Mouse (Mus musculus) ES-E14 (cell line): ENCODE results near the gene Nmrk2. TPM values are rescaled to one million over a fixed set of nuclear protein-coding genes. Genes with fewer than 3 reads are reported as not detected.
"Not testable (repeated sequence)": the region's sequence is repeated elsewhere in the genome, so short reads cannot be mapped to it uniquely, and the experiment has no call there.

ENCODE experiments used
- DNase-seq: peaks from one replicate; pipeline ENCODE4 v3.0.0-alpha.2; 2013; ENCODE audit warnings: low read depth, low spot score
- H3K27ac ChIP-seq: 2 replicates; pipeline ENCODE4 v1.5.1; 2012; ENCODE audit warnings: low read depth, mild to moderate bottlenecking, low read length, moderate library complexity, mixed read lengths; ENCODE audit not compliant: poor library complexity, insufficient read depth, severe bottlenecking
- H3K36me3 ChIP-seq: 2 replicates; pipeline ENCODE4 v1.6.1; 2012; ENCODE audit warnings: mild to moderate bottlenecking, low read length, moderate library complexity, mixed read lengths; ENCODE audit not compliant: control insufficient read depth, poor library complexity, insufficient read depth, severe bottlenecking
- H3K4me1 ChIP-seq, 2 experiments: fragments of 150-350 bp in 1 of 2; sonication (generic) in 1 of 2; 2 replicates each; pipeline ENCODE4 v1.6.1; 2012; ENCODE audit warnings: low read length in 2 of 2, mild to moderate bottlenecking in 1 of 2, mixed read lengths in 1 of 2; ENCODE audit not compliant: control insufficient read depth in 2 of 2, insufficient read depth in 2 of 2, poor library complexity in 1 of 2
- H3K4me3 ChIP-seq, 2 experiments: fragments of 150-350 bp in 1 of 2; sonication (generic) in 1 of 2; 2 replicates each; pipeline ENCODE4 v1.5.1; 2012; ENCODE audit warnings: low read length in 2 of 2, low read depth in 1 of 2, mild to moderate bottlenecking in 1 of 2, mixed read lengths in 1 of 2; ENCODE audit not compliant: insufficient read depth in 1 of 2, poor library complexity in 1 of 2, severe bottlenecking in 1 of 2
- H3K9ac ChIP-seq: 2 replicates; pipeline ENCODE4 v1.6.1; 2012; ENCODE audit warnings: low read depth, mild to moderate bottlenecking, low read length, mixed read lengths; ENCODE audit not compliant: poor library complexity, insufficient read depth, severe bottlenecking
- H3K9me3 ChIP-seq: fragments of 150-350 bp; sonication (generic); 2 replicates; pipeline ENCODE4 v1.6.1; 2012; ENCODE audit warnings: low read depth, mild to moderate bottlenecking, low read length; ENCODE audit not compliant: control insufficient read depth, insufficient read depth
- CHD2 ChIP-seq: IDR thresholded peaks from 2 replicates; pipeline ENCODE4 v1.6.1; 2014; ENCODE audit warnings: mild to moderate bottlenecking, low read depth, low read length, inconsistent platforms
- HCFC1 ChIP-seq: IDR thresholded peaks from 2 replicates; pipeline ENCODE4 v1.6.1; 2012; ENCODE audit warnings: low read length, inconsistent platforms, borderline replicate concordance; ENCODE audit not compliant: insufficient read depth
- MAFK ChIP-seq: IDR thresholded peaks from 2 replicates; pipeline ENCODE4 v1.6.1; 2014; ENCODE audit warnings: mild to moderate bottlenecking, low read depth, low read length, inconsistent platforms; ENCODE audit not compliant: insufficient read depth
- ZC3H11A ChIP-seq: IDR thresholded peaks from 2 replicates; pipeline ENCODE4 v1.6.1; 2012; ENCODE audit warnings: low read depth, mild to moderate bottlenecking, inconsistent platforms, low read length, borderline replicate concordance
- ZNF384 ChIP-seq: IDR thresholded peaks from 2 replicates; pipeline ENCODE4 v1.6.1; 2012; ENCODE audit warnings: low read depth, low read length, inconsistent platforms
- in situ Hi-C, 2 experiments: fragments of 600-800 bp; cut with MboI; formaldehyde crosslinking; loops; one replicate each; pipeline ENCODE4 v1.15.1; 2025; ENCODE audit warnings: low sequenced_read_pairs in 2 of 2, inconsistent platforms in 1 of 2; ENCODE audit not compliant: unreplicated experiment in 2 of 2
- total RNA-seq: library from RNA; depleted of rRNA; stranded (reverse); fragments of 300-350 nt; gene quantifications from 2 replicates; pipeline ENCODE4 v1.2.3, GENCODE M21; 2012

Nmrk2 gene
- total RNA-seq, 1 experiment = not detected

GRCm38 (mm10) chr10:81177491-81177925 is 24.3 kb downstream of the Nmrk2 start:
- Histone ChIP-seq H3K36me3 (peaks cover 54% of the 10 kb centered on the region), H3K9ac (peak overlapping the region; percentile 99), H3K27ac (peak overlapping the region; percentile 69), H3K4me1 (peaks cover 0 to 11% of the 10 kb centered on the region in 2 experiments; a peak in 2 of 4 replicates), H3K4me3 (peak overlapping the region; percentile 93 to 97), H3K9me3 (no peaks in the 10 kb centered on the region)
- in situ Hi-C loops = no loop called here
- DNase-seq = no peak
- no peak for TF ChIP-seq MAFK
- TF ChIP-seq ZNF384 = no peak
- no peak for TF ChIP-seq HCFC1
- TF ChIP-seq ZC3H11A = no peak
- TF ChIP-seq CHD2 = no peak

GRCm38 (mm10) chr10:81176466-81177271 is 25.2 kb downstream of the Nmrk2 start, which contains the start of gene Eef2:
Gene Eef2 (plus strand): TSS chr10:81176631.
- DNase-seq = peak; percentile 94
- Histone ChIP-seq H3K36me3 (peaks cover 50% of the 10 kb centered on the region), H3K4me3 (peak within 1 kb of the TSS; percentile 93 to 97), H3K9ac (peak within 1 kb of the TSS; percentile 99), H3K27ac (peak within 1 kb of the TSS; percentile 69), H3K9me3 (no peaks in the 10 kb centered on the region), H3K4me1 (peaks cover 0 to 11% of the 10 kb centered on the region in 2 experiments; a peak in 2 of 4 replicates)
- in situ Hi-C loops = no loop called here
- TF ChIP-seq MAFK = no peak
- peak; percentile 64; the same call in 1 of the 2 replicates for TF ChIP-seq HCFC1

- Histone ChIP-seq H3K27ac (no peak overlapping the region; the same call in 1 of the 2 replicates), H3K4me3 (peak overlapping the region; percentile 60 to 74), H3K36me3 (peaks cover 43% of the 10 kb centered on the region), H3K9ac (peak overlapping the region; percentile 48; the same call in 1 of the 2 replicates), H3K9me3 (no peaks in the 10 kb centered on the region), H3K4me1 (peaks cover 0 to 10% of the 10 kb centered on the region in 2 experiments; a peak in 2 of 4 replicates)
- in situ Hi-C loops = no loop called here
- no peak for TF ChIP-seq ZNF384
- no peak for TF ChIP-seq MAFK
- TF ChIP-seq CHD2 = no peak
- TF ChIP-seq HCFC1 = no peak
- TF ChIP-seq ZC3H11A = no peak
- no peak for DNase-seq
Measured at GRCm38 (mm10) chr10:81175936-81176465, 25.9 kb downstream of the Nmrk2 start.

GRCm38 (mm10) chr10:81175345-81175701 is 26.5 kb downstream of the Nmrk2 start:
- DNase-seq, H3K9ac ChIP-seq, in situ Hi-C loops, H3K4me3 ChIP-seq, H3K27ac ChIP-seq, H3K4me1 ChIP-seq, H3K9me3 ChIP-seq: not testable (repeated sequence)
- peak; percentile 49; the same call in 1 of the 2 replicates for TF ChIP-seq ZNF384
- H3K36me3 ChIP-seq = peaks cover 36% of the 10 kb centered on the region
